Mouse (Mus musculus) monocyte, adult 2 months (primary cell): ENCODE data around the gene Dcx.

Source experiments
- DNase-seq, 2 experiments: peaks; one replicate each; pipeline ENCODE4 v3.0.0; 2022; ENCODE audit warnings: low spot score in 2 of 2, low read depth in 1 of 2

Gene Dcx

GRCm38 (mm10) chrX:143827212-143827611 is 105.9 kb downstream of the Dcx start, which contains the start of gene Capn6:
Gene Capn6, minus strand, starts transcription at chrX:143827414.
- DNase-seq: no peak

- no peak for DNase-seq
Observed at GRCm38 (mm10) chrX:143826521-143826920, 106.6 kb downstream of the Dcx start.

GRCm38 (mm10) chrX:143818961-143819360 is 114.2 kb downstream of the Dcx start:
- no peak for DNase-seq

- no peak for DNase-seq
Observed at GRCm38 (mm10) chrX:143815948-143816347, 117.2 kb downstream of the Dcx start.
